Mouse (Mus musculus) megakaryocyte, adult 5-6 weeks (primary cell): ENCODE results near the gene Il15ra. TPM values are rescaled to one million over a fixed set of nuclear protein-coding genes. Genes with fewer than 3 reads are reported as not detected.
"Not testable (repeated sequence)": the region's sequence is repeated elsewhere in the genome, so short reads cannot be mapped to it uniquely, and the experiment has no call there.

Experiments used
- ATAC-seq: 2 replicates; pipeline ENCODE4 v1.8.0; 2016; ENCODE audit warnings: mild to moderate bottlenecking, inconsistent platforms; ENCODE audit not compliant: poor library complexity, severe bottlenecking
- total RNA-seq, 2 experiments: library from RNA; stranded (forward) in 1 of 2; stranded (reverse) in 1 of 2; fragments of 153-499, 151-499 nt in 1 of 2; fragments of 221-1000, 200-1000 nt in 1 of 2; gene quantifications; 2 replicates each; pipeline versions ENCODE4 v1.2.3 to v1.2.4; 2015 to 2017

Il15ra gene
- total RNA-seq, 2 experiments from 2014 or later, result 9.3 to 15.4 TPM

DNA sequence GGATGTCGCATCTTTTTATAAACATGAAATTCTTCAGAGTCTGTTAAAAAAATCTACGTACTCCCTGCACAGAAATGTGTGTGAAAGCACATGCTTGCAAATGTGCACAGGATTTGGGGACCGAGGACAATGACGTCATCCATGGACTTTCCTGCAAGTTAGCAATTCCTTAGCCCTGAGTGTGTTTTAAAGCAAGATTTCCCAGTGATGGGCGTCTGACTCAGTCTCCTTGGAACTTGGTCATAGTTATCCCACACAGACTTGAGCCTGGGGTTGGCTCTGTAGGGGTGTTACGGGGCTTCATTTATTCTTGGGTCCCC is 1.6 kb downstream of the Il15ra start:
- ATAC-seq, result no peak

GRCm38 (mm10) chr2:11708538-11708937 is 3.4 kb downstream of the Il15ra start:
- peak; percentile 56 for ATAC-seq

GRCm38 (mm10) chr2:11710101-11710500 is 5.0 kb downstream of the Il15ra start:
- not testable (repeated sequence) for ATAC-seq

DNA sequence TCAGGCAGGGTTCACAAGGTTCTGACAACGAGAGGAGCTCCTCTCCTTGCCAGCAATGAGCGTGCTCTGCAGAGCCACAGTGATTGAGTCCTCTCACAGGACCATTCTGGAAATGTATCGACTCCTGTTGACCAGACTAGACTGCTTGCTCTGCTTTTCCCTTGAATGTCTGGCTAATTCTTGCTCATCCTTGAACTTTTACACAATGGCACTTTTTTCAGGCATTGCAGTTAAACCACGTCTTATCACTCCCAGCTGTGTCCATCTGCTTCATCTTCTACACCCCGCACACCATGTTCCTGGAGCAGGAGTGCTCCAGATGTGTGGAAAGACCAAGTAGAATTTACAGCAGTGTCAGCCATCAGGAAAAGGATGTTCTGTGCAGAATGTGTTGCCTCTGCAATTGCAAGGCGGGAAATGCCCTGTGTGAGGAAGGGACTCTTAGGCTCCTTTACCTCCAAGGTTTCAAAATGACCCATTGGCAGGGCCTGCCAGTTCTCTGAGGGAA is 7.4 kb downstream of the Il15ra start:
- ATAC-seq, result no peak

GRCm38 (mm10) chr2:11713021-11713420 is 7.9 kb downstream of the Il15ra start:
- ATAC-seq, result no peak

DNA sequence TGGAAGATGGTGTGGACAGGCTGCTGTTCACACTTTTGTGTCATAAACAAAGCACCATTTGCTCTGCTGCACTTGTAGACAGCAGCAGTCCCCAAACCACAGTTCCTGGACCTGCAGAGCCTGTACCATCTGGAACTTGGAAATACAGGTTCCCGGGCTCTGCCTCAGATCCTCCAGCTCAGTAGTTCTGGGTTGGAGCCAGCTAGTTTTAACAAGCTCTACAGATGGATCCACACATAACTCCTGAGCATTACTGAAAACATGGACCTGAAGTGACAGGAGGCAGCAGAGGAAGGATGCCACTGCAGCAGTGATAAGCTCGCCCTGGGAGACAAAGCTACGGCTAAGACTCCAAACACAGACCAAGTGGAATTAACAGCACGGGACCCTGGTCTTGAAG is 9.4 kb downstream of the Il15ra start:
- ATAC-seq, result no peak

- no peak for ATAC-seq
Measured at GRCm38 (mm10) chr2:11718573-11718972, 13.5 kb downstream of the Il15ra start.

DNA sequence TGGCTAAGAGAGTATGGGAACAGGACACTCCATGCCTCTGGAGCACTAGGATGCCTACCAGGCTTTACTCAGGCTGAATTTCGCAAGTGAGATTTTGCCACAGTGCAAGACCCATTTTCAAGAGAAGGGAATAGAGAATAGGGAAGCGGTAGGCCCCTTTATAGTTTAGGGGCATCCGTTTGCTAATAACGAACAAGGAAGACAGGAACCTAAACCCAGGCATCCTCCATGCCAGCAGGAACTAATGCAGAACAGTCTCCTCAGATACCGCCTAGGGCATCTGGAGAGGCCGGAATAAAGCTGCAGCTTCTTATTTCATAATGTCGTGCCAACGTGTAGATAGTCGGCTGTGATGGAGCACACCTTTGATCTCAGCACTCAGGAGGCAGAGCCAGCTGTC is 17.5 kb downstream of the Il15ra start:
- peak; percentile 77 for ATAC-seq

DNA sequence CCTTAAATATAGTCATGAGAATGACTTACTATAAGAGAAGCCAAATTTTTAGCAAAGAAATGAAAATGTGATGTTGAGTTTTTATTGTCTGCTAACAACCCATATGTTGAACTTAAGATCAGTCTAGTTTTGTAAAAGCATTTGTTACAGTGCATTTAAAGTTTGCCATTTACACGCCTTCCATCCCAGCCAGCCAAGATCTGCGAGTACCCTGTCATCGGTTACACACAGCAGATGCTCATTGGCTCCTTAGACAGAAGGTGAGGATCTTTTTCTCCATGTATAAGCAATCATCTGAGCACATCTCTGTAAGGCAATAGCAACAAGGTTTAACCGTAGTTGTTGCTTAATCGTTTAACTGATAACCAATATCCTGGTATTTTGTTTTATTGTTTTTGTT is 22.5 kb downstream of the Il15ra start:
- no peak for ATAC-seq

DNA sequence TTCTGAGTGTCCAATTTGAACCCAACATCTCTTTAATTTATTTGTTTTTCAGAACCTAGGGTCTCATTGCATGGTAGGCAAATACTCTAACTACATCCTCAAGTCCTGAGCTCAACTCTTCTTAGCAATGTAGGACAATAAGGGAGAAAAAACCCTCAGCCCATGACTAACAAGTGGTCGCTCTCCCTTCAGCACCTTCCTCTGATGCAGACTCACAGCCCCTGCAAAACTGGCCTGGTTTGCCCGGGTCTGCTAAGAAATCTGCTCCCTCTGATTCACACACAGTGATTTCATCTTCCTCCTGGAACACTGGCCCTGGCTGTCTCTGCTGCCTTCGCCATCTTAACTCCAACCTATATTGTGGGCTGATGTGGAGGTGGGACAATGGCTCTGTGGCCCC is 24.0 kb downstream of the Il15ra start:
- ATAC-seq, result no peak

DNA sequence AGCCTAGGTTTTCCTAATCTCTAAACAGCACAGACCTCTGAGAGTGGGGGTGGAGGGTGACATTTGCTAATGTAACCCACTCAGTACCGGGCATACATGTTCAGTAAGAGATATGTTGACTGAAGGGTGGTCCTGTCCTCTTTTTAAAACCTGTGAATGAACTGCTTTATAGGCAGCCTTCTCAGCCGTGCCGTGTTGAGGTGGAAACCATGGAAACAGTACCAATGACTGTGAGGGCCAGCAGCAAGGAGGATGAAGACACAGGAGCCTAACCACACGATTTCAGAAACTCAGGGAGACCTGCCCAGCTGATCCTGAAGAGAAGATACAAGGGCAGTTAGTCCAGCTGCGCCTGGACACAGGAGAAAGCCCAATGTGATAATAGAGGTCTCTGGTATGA is 27.9 kb downstream of the Il15ra start:
- no peak for ATAC-seq

- ATAC-seq, result no peak
Measured at GRCm38 (mm10) chr2:11735853-11736252, 30.8 kb downstream of the Il15ra start.

DNA sequence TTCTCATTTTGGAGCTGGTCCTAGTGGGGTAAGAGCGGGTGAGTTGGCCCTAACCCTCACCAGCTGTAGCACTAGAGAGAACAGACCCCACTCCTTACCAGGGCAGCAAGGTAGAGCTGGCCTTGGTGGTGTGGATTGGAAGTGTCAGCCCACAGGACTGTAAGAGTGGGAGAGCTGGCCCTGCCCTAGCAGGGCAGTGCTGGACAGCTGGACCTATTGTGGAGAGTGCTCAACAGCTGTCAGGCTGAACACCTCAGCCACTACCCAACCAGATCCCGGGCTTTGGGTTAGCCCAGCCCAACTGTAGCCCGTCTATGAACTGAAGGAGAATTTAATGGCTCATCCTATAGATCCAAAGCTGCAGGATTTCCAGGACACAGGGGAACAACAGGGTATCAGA is 33.7 kb downstream of the Il15ra start:
- ATAC-seq, result no peak

DNA sequence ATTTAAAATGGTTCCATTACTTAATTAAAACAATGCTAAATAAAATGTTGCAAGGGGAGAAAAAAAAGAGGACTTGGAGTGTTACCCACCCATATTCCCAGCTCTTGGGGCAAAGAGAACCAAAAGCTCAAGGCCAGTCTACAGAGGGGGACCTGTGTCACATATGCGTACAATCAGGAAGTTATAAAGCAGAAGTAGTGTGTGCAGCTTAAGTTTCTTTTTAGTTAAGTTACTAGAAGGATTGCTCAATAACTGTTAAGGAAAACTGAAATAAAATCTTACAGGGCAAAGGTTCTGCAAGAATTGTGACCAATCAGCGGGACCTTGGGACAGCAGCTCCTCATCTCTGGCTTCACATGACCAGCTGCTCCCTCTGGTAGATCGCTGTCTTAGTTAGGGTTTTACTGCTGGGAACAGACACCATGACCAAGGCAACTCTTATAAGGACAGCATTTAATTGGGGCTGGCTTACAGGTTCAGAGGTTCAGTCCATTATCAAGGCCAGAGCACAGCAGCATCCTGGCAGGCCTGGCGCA is 34.5 kb downstream of the Il15ra start:
- ATAC-seq, result peak; percentile 95

GRCm38 (mm10) chr2:11762541-11762940 is 57.5 kb downstream of the Il15ra start:
- ATAC-seq, result no peak

DNA sequence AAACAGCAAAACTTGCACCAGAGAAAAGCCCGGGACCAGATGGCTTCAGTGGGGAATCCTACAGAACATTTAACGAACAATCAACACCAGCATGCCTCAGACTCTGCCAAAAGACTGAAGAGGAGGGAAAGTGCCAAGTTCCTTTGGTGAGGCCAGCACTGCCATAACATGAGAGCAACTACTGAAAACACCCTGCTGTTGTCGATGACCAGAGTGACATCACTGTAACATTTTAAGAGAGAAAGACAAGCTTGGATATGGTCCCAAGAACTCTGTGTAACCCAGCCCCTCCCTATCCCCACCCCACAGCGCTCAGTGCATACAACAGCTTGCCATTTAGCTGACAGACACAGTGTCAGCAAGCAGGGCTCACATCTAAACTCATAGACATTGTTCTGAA is 60.6 kb downstream of the Il15ra start:
- ATAC-seq, result no peak

- peak; percentile 67 for ATAC-seq
Measured at GRCm38 (mm10) chr2:11766485-11767160, 61.5 kb downstream of the Il15ra start.

- no peak for ATAC-seq
Measured at GRCm38 (mm10) chr2:11767161-11767545, 62.1 kb downstream of the Il15ra start.

DNA sequence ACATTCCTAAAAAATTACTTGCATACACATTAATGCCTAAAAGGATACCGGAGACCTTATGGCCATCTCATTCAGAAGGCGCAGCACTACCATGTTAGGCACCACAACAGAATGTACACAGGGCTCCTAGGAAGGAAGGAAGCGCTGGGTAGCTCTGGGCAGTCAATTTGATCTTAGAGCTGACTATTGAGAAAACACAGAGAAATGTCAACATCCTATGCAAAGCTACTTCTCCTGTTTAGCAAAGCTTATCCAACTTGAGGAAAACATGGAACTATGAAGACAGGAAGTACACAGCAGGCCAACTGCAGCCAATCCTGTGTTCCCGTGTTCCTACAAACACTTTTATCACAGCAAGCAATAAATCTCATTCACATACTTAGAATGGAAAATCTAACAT is 66.6 kb downstream of the Il15ra start:
- ATAC-seq, result peak; percentile 58

- ATAC-seq, result 0 out of 2 replicates have a peak, but pooled peaks have one; percentile 29
Measured at GRCm38 (mm10) chr2:11772401-11772800, 67.3 kb downstream of the Il15ra start.

DNA sequence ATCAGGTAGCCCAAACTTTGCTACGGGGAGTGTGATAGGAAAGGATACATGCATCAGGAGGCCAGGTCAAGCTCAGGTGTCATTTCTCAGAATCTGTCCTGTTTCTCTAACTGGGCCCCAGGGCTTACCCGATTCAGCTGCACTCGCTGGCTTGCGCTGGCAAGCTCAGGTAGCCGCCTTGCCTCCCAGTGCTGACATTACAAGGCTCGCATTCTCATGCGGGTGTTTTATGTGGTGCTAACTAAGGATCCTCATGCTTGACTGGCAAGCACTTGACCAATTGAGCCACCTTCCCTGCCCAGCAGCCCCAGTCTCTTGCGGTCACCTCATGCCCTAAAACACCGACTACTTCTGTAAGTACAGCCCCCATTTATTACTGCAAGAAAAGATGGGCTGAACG is 69.3 kb downstream of the Il15ra start:
- no peak for ATAC-seq

GRCm38 (mm10) chr2:11775121-11775520 is 70.0 kb downstream of the Il15ra start:
- ATAC-seq, result no peak

DNA sequence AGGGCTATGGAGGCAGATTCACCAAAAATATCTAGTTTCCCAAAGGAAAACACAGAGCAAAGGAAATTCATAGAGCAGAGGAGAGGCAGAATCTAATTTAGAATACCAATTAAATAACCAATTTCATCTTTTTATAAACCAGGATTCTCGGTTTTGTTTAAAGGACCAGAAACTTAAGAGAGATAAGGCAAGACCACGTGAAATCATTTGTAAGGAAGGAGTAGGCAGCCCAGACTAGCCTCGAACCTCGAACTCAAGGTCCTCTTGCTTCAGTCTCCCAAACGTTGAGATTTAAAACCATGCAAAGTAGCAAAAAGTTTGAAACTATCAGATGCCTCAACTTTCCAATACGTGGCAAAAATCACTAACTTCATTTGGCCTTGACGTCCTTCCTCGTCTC is 71.3 kb downstream of the Il15ra start:
- ATAC-seq, result no peak
